Mouse (Mus musculus) heart, postnatal 14 days (tissue): ENCODE measurements around the gene Lmod2. TPM values are rescaled to one million over a fixed set of nuclear protein-coding genes. Genes with fewer than 3 reads are reported as not detected.

ENCODE experiments used
- DNase-seq, 2 experiments: peaks; one replicate each; pipeline ENCODE4 v3.0.0; 2021 to 2022
- intact Hi-C: fragments of 180-260 bp; cut with DNase I; formaldehyde crosslinking; loops from one replicate; pipeline ENCODE4 v1.15.1; 2025
- total RNA-seq, 2 experiments: library from RNA; stranded (reverse); gene quantifications; 2 replicates each; pipeline ENCODE4 v1.2.3; 2021

Gene Lmod2
- total RNA-seq, 2 experiments from 2014 or later: 413 to 423 TPM

DNA sequence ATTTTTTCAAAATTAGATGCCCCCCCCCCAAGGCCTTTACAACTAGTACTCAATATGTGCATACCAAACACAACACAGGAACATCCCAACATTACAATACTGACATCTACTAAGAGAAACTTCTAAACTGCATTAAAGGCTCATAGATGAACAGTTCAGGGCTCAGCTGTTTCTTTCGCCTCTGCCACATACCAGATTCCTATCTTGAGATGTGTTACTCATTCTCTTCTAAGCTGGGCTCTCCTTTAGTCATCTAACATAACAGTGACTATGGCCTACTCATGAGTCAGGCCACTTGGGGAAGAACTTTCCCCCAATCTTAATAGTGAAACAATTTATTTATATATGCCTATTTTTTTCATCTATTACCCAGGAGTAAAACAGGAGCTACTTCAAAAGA lies 30.9 kb downstream of the Lmod2 start:
- intact Hi-C loops: loop anchor here (2.0 to 5.0 kb wide), 2 partner anchors 34 to 92 kb away; no protein-coding TSS in a partner anchor
- no peak for DNase-seq

DNA sequence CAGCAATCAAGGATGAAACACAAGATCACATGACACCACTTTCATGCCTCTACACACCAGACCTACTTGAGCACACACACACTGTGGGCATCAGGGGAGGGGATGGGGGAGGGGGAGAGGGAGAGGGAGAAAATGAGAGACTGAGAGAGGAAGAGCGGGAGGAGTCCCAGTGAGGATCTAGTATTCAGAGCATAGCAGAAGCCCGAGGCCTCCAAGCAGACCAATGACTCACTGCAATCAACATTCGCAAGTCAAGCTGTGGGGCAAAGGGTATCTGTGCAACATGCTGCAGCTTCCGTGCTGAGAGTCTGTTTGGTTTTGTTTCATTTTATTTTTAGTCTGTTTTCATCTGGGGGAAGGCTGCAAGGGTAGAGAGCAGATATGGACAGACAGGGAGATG lies 34.5 kb downstream of the Lmod2 start:
- DNase-seq: no peak
- intact Hi-C loops: no loop called here

DNA sequence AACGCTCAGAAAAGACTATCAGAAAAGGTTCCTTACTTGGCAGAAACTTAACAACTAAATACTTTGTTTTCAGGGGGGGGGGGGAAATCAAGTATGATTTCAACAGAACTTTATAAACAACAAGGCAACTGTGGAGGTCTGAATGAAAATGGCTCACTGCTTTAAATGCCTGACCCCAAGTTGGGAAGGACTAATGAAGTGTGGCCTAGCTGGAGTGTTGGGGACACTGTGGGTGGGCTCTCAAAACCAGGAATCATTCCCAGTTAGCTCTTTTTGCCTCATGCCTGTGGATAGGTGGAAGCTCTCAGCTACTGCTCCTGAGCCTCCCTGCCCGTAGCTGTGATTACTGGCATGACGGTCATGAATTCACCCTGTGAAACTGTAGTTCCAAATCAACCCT lies 36.5 kb downstream of the Lmod2 start:
- DNase-seq: no peak
- intact Hi-C loops: no loop called here

DNA sequence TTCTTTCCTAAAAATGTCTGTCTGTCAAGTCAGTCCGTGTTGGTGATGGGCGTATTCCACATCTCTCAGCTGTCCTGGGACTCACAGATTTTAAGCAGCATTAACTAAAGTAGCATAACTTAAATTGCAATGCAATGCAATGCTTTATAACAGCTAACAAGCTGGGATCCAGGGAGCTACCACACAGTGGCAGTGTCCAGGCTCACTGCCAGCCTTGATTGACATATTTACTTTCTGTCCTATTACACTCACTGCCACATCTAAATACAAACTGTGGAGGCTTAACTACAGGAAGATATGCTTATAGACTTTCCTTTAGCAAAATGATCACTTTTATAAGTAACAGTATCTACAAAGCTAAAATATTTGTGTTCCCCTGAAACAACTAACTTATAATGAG lies 38.3 kb downstream of the Lmod2 start:
- intact Hi-C loops: no loop called here
- no peak for DNase-seq

DNA sequence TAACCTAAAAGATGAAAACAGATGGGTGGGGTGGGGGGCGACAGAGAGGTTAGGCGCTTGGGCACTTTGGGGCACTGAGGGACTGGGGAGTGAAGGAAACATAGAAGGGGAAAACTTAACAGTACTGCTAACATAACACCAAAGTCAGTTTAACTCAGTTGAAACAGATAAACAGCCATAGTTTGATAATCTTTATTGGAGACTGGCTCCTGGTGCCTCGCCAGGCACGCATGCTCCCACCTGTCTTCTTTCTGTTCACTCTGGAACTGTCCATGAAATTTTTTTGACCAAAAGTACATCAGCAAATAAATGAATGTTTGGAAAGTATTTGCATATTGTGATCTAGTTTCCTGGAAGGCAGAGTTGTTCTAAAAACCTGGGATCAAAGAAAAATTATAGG lies 43.7 kb downstream of the Lmod2 start:
- intact Hi-C loops: no loop called here
- DNase-seq: no peak

DNA sequence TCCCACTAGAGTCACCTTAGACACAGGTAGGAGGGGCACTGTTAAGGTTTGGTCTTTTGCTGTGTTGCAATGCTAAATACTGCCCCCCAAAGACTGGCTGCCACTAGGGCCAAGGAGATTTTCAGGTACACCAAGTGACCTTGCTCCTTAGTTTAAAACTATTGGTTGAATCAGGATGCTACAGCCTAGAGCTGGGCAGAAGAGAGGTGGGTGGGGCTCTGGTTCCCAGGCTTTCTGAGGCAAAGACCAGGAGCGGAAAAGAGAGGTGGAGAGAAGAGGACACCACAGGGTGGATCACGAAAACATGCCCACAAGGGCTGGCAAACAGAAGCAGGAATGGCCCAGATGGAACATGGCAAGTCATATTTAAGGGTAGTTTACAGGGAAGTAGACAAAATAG lies 44.6 kb downstream of the Lmod2 start:
- no peak for DNase-seq
- intact Hi-C loops: no loop called here

DNA sequence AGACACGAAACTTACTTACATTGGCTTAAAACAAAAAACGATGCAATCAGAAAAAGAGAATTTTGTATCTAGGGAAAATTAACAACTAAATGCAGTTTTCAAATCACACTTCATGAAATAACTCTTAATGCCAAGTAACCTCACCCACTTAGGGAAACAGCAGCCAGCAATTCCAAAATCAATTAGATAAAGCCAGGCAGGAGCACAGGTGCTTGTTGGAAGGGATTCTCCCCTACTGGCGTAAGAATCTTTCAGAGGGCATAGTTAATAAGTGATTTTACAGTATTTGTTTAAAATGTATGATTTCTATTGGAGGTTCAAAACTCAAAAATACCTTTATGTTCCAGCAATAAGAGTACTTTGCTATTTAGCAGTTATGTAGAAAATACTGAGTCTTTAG lies 45.4 kb downstream of the Lmod2 start:
- DNase-seq: no peak
- intact Hi-C loops: no loop called here

DNA sequence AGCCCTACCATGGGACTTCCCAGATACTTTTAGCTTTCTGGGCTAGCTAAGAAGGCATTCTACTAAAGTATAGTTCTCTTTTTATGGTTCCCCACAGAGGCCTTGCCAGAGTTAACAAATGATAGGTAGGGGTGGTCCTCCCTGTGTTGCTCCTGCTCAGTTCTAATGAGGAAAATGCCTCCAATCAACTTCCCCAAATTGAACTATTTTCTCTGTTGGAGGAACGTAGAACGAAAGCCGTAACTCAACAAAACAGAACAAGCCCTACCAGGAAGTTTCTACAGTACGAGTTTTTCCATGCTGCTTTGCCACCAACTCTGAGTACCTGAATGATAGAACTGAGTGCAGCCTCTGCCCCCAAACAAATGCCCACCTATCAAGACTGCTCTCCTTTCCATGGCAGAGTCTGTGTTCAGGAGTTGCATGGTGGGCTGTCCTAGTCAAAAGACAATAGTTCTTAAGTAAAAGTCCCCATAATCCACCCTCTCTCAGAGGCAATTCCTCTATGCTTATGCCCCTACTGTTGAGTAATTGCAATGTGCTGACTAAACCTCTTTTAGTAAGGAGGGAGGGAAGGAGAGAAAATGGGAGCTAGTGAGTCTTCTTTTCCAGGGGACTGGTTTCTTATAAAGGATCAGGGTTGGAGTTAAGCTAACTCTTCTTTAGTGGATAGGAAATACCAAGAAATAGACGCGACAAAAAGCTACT lies 47.9 kb downstream of the Lmod2 start:
- intact Hi-C loops: no loop called here
- no peak for DNase-seq

DNA sequence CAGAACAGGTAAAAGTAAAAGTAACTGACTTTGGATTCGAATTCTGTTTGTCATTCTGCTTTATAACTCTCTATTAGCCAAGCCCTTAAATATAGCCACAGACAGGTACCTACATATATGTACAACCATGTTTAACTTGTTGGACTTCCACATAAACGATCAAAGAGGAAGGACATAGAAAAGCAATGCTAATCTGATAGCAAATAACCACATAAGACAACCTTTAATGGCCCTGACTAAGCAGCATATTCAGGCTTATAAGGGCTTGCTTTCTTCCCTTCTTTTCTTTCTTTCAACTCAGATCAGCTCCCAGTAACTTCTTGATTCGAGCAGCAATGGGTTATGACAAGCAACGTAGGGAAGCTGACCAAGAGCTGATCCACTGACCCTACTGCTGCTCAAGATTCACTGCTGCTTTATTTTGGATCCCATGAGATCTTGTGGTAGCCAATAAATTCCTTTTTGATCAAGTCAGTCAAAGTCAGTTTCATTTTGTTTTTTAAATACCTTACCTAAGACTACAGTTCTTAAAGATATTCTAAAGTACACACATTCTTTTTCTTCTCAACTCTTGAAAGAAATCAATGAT lies 49.6 kb downstream of the Lmod2 start:
- no peak for DNase-seq
- intact Hi-C loops: no loop called here

DNA sequence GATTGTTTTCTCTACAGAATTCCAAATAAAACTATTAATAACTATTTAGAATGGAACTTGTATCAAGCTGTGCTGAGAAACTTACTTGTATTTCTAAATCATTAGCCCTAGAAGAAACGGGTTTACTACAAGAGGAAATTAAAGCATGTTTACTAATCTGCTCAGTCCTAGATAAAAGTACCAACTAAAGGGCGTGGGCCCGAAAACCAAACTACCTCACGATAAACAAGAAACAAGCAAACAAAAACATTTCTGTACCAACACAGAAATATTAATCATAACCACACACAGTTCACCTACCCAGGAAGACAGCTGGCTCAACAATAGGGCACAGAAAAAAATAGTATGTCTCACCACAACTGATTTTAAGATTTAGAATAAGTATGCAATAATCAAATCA lies 50.8 kb downstream of the Lmod2 start:
- intact Hi-C loops: no loop called here

DNA sequence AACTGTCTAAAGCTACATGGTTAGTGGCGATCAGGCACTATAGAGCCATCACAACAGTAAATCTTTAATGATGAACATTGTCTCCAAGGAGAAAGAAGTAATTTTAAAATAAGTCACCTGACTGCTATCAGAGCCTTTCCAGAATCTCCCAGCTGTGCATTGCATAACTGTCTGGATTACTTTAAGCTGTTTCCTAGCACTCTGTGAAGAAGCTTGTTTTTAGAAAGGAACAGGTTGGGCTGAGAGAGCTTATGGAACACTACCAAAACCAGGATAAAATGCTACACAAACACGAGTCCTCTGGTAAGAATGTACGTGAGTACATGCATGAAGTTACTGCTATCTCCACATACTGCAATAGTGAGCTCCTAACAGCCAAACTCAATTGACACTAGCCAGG lies 53.2 kb downstream of the Lmod2 start:
- intact Hi-C loops: no loop called here
- DNase-seq: no peak

More for the DNA sequence above, 50.8 kb downstream of the Lmod2 start:
- DNase-seq: no peak

DNA sequence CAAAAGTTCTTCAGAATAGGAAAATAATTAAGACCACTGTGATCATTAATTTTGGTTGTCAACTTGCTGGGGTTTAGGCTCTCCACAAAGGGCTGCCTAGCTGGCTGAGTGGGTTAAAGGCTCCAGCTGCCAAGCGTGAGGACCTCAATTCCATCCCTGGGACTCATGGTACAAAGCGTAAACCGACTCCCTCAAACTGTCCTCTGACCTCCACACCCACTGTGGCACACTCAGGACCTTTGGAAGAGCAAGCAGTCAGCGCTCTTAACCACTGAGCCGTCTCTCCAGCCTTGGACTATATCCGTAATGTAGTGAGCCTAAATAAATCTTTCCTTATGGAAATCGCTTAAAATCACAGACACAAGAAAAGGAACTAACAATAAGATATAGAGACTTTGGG lies 54.0 kb downstream of the Lmod2 start:
- intact Hi-C loops: no loop called here

More for the DNA sequence above, 54.0 kb downstream of the Lmod2 start:
- DNase-seq: no peak

Other genes with a start within 250 kb of the Lmod2 start
- under 1 TPM; 0.29 to 0.38 TPM for gene Iqub, start 82.7 kb upstream of the Lmod2 start, total RNA-seq
- gene Ndufa5, start 69.7 kb upstream of the Lmod2 start, total RNA-seq: 1,000 to 10,000 TPM; 1,207 to 1,226 TPM
- 10 to 100 TPM; 42.9 to 47.5 TPM for gene Asb15, start 69.6 kb upstream of the Lmod2 start, total RNA-seq
- gene Wasl, start 67.2 kb downstream of the Lmod2 start, total RNA-seq: 10 to 100 TPM; 30.7 to 32.9 TPM
- not detected for gene Hyal6, start 135.5 kb downstream of the Lmod2 start, total RNA-seq
- not detected for gene Hyal4, start 150.6 kb downstream of the Lmod2 start, total RNA-seq
- not detected for gene Spam1, start 193.4 kb downstream of the Lmod2 start, total RNA-seq